ENCODE assay signal across 17 mouse cellular contexts in the genomic region with DNA sequence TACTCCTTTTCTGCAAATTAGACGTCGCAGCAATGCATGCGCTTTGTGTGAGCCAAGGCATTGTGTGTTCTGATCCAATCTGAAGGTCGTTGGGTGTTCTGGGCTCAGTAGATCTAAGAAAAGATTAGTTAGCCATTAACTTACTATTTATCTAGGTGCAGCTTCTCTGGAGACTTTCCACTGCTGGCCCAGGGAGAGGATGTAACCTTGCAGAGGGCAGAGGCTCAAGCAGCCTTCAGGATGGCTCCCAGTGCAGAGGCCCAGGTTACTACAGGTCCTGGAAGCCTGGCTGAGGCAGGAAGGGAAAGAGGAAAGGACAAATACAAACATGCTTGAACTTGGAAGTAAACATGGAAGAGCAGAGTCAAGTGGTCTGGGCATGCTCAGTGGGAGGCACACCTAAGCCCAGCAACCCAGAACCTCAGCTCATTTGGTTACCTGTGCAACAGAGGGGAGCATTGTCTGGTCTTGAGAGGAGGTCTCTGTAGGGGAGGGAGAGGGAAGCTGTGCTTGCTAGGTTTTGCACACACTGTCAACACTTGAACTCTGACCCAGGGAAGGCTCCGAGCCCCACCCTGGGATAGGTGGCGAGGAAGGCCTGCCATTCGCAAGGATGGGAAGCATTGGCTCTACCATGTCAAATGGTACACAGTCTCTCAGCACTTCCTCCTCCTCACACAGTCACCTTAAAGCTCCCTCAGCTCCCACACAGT. TPM values are rescaled to one million over a fixed set of nuclear protein-coding genes. Genes with fewer than 3 reads are reported as not detected.
DNase-seq lines count a peak whose midpoint lies in the region; ATAC-seq lines count a peak whose summit lies in the region.
"Had no signal": no experiment of that assay in that cellular context is flagged by ENCODE, and none has a peak within 500 bp of the region (broad histone marks: within the 10 kb centered on the region; RNA-seq: fewer than 3 reads in every experiment).

No protein-coding gene starts in this region.

- no peak overlapping the region for H3K27ac ChIP-seq in forebrain, embryonic 12.5 days
- H3K27ac ChIP-seq in forebrain, embryonic 13.5 days, result no peak overlapping the region
- H3K27ac ChIP-seq: embryonic facial prominence, embryonic 12.5 days; heart, embryonic 15.5 days; hindbrain, embryonic 10.5 days; limb, embryonic 10.5 days; midbrain, embryonic 10.5 days had no signal

- H3K9me3 ChIP-seq in forebrain, embryonic 12.5 days, result no peaks in the 10 kb centered on the region
- no peaks in the 10 kb centered on the region for H3K9me3 ChIP-seq in forebrain, embryonic 13.5 days (replicated peaks)
- H3K9me3 ChIP-seq: embryonic facial prominence, embryonic 12.5 days; heart, embryonic 15.5 days; hindbrain, embryonic 10.5 days; limb, embryonic 10.5 days; midbrain, embryonic 10.5 days had no signal

- no peak for ATAC-seq in forebrain, embryonic 12.5 days (ENCODE audit: low FRiP score)
- ATAC-seq in forebrain, embryonic 13.5 days, result no peak

- H3K4me1 ChIP-seq in forebrain, embryonic 12.5 days, result 0 out of 2 replicates have a peak, but pooled peaks cover 2% of the 10 kb centered on the region
- H3K4me1 ChIP-seq in forebrain, embryonic 13.5 days, result peaks cover 4% of the 10 kb centered on the region; the same call in 1 of the 2 replicates
- H3K4me1 ChIP-seq: hindbrain, embryonic 10.5 days; limb, embryonic 10.5 days had no signal

- no peak overlapping the region for H3K4me2 ChIP-seq in forebrain, embryonic 12.5 days
- H3K4me2 ChIP-seq in forebrain, embryonic 13.5 days, result no peak overlapping the region
- H3K4me2 ChIP-seq: embryonic facial prominence, embryonic 12.5 days; heart, embryonic 15.5 days had no signal

- 91% methylated on average over 7 of the region's 7 CpGs for WGBS in forebrain, embryonic 12.5 days
- 88% methylated on average over 7 of the region's 7 CpGs for WGBS in forebrain, embryonic 13.5 days

- H3K4me3 ChIP-seq in forebrain, embryonic 12.5 days (replicated peaks), result no peak overlapping the region
- H3K4me3 ChIP-seq in forebrain, embryonic 13.5 days, result no peak overlapping the region
- H3K4me3 ChIP-seq: embryonic facial prominence, embryonic 12.5 days; heart, embryonic 15.5 days; hindbrain, embryonic 10.5 days; limb, embryonic 10.5 days; midbrain, embryonic 10.5 days had no signal

- H3K27me3 ChIP-seq in forebrain, embryonic 12.5 days, result no peaks in the 10 kb centered on the region
- no peaks in the 10 kb centered on the region for H3K27me3 ChIP-seq in forebrain, embryonic 13.5 days
- H3K27me3 ChIP-seq: CH12.LX; embryonic facial prominence, embryonic 12.5 days; heart, embryonic 15.5 days had no signal

- H3K9ac ChIP-seq in forebrain, embryonic 12.5 days, result peak overlapping the region; percentile 25; the same call in 1 of the 2 replicates
- no peak overlapping the region for H3K9ac ChIP-seq in forebrain, embryonic 13.5 days
- H3K9ac ChIP-seq: embryonic facial prominence, embryonic 12.5 days; heart, embryonic 15.5 days had no signal

- H3K36me3 ChIP-seq in forebrain, embryonic 12.5 days (replicated peaks), result no peaks in the 10 kb centered on the region
- no peaks in the 10 kb centered on the region for H3K36me3 ChIP-seq in forebrain, embryonic 13.5 days (ENCODE audit: poor library complexity, severe bottlenecking)
- H3K36me3 ChIP-seq: embryonic facial prominence, embryonic 12.5 days; heart, embryonic 15.5 days; hindbrain, embryonic 10.5 days; limb, embryonic 10.5 days; midbrain, embryonic 10.5 days had no signal

- peak; percentile 27 for DNase-seq in urinary bladder, postnatal 14 days (ENCODE audit: low spot score)
- DNase-seq in urinary bladder, postnatal 25 days (ENCODE audit: low spot score), result no peak
- peak; percentile 65 to 80 for DNase-seq in kidney, postnatal 36 days
- no peak for DNase-seq in cerebellum, postnatal 25 days
- no peak for DNase-seq in cerebellum, adult 11-12 months
- no peak for DNase-seq in MN1 (ENCODE audit: low spot score)
- DNase-seq: cerebellum, adult 11 months; layer of hippocampus, postnatal 36 days; lung, postnatal 36 days had no signal

RNA-seq across cellular contexts. Expression of gene Snx9, which starts 27.3 kb away (rescaled TPM):
- polyA plus RNA-seq in forebrain, embryonic 12.5 days (2016; fragmentation: Nextera tagmentation; extraction: Ambion mirVana), result 12.1 and 15.1 TPM in 2 replicates
- 5.7 and 6.7 TPM in 2 replicates for polyA plus RNA-seq in forebrain, embryonic 13.5 days (2015; fragmentation: Nextera tagmentation; extraction: Ambion mirVana)

Comparison
In these comparisons a context has a peak if more than half of its experiments do, and no peak if none do; other contexts are left out.
1. DNase-seq: peak in urinary bladder, postnatal 14 days (single experiment) and kidney, postnatal 36 days (2 of 2); none in urinary bladder, postnatal 25 days (single experiment), cerebellum, postnatal 25 days (0 of 2), cerebellum, adult 11-12 months (single experiment) and MN1 (single experiment).